Mouse (Mus musculus): ENCODE measurements around the gene Cux1.

Cux1 gene

DNA sequence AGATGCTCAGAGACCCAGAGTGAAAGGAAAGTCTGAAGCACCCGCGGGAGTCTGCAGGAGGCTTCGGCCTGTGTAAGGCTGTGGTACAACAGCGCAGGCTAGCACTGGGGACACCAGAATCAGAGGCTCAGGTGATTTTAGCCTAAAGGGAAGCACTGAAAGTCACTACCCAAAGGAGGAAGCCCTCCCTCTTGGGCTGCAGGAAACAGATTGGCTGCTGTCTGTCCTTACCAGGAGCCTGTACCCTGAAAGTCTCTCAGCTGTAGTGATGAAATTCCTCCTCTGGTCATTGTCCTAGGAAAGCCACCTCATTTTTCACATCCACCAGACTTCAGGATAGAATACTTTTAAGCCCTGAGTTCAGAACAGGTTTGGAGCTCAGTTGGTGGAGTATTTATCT, 30.5 kb downstream of the Cux1 start:
- no peak for DNase-seq (ENCODE audit: low read depth)

- DNase-seq (ENCODE audit: low read depth), result no peak
Measured at GRCm38 (mm10) chr5:136535976-136536725, 31.1 kb downstream of the Cux1 start.

DNA sequence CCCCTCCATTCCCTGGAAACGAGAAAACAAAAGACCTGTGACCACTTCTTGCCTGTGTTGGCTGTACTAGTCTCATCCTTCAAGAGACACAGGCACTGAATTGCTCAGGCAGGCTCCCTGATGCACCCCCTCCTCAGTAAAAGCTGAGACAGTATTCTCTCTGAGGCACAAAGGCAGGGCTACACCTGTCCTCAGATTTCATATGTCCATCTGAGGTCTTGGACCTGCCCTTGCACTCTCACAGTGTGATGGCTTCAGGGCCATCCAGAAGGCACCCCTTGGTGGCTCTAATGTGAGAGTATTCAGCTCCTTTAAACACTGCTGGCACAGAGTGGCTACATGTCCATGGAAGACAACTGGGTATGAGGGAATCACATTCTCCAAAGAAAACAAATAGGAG, 32.1 kb downstream of the Cux1 start:
- no peak for DNase-seq (ENCODE audit: low read depth)

- DNase-seq (ENCODE audit: low read depth), result peak; percentile 53
Measured at GRCm38 (mm10) chr5:136533371-136534276, 33.7 kb downstream of the Cux1 start.

GRCm38 (mm10) chr5:136531674-136532365, 35.5 kb downstream of the Cux1 start:
- peak; percentile 72 for DNase-seq (ENCODE audit: low read depth)

DNA sequence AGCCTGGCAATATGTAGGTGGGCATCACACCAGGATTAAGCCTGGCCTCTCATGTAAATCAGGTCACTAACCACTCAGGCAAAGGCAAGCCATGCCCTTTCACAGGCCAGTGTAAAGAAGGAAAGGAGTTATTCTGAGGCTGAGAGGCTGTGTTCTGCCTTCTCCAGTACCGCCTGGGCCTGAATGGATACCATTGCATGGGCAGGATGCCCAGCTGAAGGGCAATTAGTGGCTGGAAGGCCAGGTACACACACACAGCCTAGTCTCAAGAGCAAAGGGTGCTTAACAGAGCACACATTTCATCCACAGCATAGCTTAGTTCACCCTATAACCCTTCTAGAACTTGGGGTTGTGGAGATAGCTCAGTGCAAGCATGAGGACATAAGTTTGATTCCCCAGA, 36.4 kb downstream of the Cux1 start:
- no peak for DNase-seq (ENCODE audit: low read depth)

GRCm38 (mm10) chr5:136529165-136529564, 38.1 kb downstream of the Cux1 start:
- DNase-seq (ENCODE audit: low read depth), result no peak

DNA sequence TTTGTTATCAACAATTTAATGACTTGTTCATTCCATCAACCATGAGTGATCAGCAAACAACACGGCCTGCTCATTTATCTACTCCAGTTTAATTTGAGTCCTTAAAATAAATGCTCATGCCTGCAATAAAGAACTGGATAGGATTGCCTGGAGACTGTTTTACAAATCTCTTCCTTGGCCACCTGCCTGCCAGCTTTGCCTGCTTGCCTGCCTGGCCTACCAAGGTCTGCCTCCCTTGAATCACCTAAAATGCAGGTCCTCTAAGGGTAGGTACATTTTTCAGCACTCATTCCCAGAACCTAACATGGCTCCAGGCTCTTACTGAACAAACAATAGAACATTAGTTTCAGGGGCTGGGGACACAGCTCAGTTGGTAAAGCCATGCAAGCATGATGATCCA, 39.4 kb downstream of the Cux1 start:
- DNase-seq (ENCODE audit: low read depth), result no peak

- no peak for DNase-seq (ENCODE audit: low read depth)
Measured at GRCm38 (mm10) chr5:136526545-136526909, 40.8 kb downstream of the Cux1 start.

GRCm38 (mm10) chr5:136525896-136526544, 41.3 kb downstream of the Cux1 start:
- no peak for DNase-seq (ENCODE audit: low read depth)

- DNase-seq (ENCODE audit: low read depth), result peak; percentile 30
Measured at GRCm38 (mm10) chr5:136522843-136523463, 44.3 kb downstream of the Cux1 start.

DNA sequence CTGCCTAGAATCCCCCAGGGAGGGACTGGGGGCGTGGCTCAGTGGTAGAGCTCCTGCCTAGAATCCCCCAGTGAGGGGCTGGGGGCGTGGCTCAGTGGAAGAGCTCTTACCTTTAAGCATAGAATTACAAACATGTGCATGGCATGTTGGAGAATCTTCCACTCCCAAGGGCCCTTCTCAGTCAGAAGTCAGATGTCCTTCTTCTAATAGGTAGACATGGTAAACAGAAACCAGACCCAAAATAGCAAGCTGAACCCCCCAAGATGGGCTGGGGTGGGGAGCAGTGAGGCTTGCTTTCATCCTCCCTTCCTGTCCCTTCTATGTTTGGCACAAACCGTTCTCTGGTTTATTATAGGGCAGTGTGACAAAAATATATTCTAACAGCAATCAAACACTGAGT, 45.6 kb downstream of the Cux1 start:
- DNase-seq (ENCODE audit: low read depth), result no peak

DNA sequence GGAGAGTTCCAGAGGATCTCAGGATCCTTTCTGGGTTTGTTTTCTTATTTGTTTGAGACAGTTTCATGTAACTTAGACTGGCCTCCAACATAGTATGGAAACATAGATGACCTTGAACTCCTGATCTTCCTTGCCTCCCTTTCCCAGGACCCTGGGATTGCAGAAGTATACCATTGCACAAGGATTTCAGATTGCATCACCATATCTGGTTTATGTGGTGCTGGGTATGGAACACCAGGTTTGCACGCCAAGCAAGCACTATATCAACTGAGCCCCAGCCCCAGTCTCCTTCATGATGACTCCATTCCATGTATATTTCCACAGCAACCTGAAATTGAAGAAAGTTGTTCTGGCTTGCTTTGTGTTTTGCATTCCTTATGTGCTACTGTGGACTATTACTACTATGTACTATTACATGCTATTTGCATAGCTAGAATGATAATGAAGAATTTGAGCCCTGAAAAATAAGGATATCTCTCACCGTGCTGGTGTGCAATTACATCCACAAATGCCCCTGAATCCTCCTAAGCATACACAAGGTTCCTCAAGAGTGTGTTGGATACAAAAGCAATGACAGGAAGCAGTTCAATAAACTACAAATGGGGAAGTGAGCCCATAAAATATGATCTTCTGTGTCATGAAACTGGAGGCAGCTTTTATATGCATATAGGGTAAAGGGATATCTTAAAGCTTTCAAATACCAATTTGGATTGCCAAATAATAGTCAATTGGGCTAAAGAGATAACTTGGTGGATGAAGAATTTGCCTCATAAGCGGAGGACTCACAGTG, 48.4 kb downstream of the Cux1 start:
- DNase-seq (ENCODE audit: low read depth), result no peak

DNA sequence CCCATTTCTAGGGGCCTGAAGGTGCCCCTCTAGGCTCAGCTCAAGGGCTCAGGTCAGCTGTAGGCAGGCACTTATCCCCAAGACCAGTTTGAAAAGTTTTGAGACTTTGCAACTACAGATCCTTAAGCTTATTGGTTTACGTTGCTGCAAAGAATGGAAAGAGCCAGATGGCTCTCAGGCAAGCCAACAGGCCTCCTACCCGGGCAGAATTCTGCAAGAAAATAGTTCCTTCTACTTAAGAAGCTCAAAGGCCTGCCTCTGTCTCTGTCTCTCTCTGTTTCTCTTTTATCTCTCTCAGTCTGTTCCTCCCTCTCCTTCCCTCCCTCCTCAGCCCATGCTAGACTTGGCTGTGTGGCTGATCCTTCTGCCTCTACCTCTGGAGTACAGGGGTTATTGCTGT, 49.8 kb downstream of the Cux1 start:
- DNase-seq (ENCODE audit: low read depth), result no peak

GRCm38 (mm10) chr5:136516593-136516992, 50.7 kb downstream of the Cux1 start:
- no peak for DNase-seq (ENCODE audit: low read depth)

DNA sequence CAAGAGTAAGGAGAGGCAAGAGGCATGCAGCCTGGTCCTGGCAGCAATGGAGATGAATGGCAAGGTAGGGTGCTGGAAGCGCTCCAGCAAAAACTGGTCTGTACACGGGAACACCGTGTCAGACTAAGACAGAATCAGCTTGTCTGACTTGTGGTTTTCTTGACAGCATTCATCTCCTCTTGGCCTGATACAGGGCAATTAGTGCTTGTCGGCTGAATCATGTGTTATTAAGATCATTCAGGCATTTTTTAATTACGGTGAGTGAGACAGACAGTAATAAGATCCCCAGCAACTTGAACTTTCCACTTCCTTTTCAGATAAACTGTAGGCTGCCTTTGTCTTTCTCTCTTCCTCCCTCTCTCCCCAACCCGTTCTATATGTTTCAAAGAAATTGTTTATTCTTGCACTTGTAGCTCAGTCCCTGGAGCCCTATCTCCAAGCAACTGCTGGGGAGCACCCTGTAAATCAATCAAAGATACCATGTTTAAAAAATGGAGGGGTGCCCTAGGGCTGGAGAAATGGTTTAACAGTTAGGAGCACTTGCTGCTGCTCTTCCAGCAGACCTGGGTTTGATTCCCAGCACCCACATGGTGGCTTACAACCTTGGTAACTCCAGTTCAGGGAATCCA, 53.1 kb downstream of the Cux1 start:
- DNase-seq (ENCODE audit: low read depth), result no peak

DNA sequence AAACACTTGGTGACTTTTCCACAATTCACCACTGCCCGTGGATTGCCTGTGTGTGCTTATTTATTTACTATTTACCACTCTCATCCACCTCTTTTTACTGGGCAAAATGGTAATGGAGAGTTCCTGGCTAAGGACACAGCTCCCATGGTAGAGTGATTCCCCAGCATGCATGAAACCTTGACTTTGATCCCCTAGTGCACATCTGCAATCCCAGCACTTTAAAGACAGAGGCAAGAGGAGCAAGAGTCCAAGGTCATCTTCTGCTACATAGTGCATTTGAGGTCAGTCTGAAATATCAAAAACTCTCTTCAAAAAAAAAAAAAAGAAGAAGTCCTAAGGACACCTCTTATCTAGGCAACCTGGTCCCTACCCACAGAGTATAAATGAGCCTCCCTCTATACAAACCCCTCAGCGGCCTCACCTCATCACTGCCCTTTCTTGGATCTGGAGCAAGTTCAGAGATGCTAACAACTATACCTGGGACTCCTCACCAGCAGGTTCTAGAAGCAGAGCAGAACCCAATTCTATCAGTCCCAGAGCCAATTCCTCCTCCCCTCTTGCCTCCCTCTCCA, 55.1 kb downstream of the Cux1 start:
- DNase-seq (ENCODE audit: low read depth), result no peak

GRCm38 (mm10) chr5:136511378-136511777, 55.9 kb downstream of the Cux1 start:
- no peak for DNase-seq (ENCODE audit: low read depth)

DNA sequence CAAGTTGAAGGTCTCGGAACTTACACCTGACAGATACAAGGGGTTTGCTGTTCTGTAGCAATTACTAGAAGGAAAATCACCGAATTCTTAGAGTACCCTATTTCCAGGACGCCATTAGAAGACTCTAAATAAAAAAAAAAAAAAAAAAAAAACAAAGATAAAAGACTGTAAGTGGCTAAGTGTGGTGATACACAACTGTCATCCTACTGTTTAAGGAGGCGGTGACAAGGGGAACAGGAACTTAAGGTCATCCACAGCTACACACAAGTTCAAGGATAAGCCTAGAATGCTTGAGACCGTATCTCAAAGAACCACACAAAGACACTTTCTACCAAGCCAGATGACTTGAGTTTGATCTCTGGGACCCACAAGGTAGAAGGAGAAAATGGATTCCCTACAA, 56.7 kb downstream of the Cux1 start:
- no peak for DNase-seq (ENCODE audit: low read depth)

GRCm38 (mm10) chr5:136507629-136508028, 59.7 kb downstream of the Cux1 start:
- no peak for DNase-seq (ENCODE audit: low read depth)

Data from NIH3T3 (cell line).